Mouse (Mus musculus): ENCODE results near the gene Hist1h2bf. TPM values are rescaled to one million over a fixed set of nuclear protein-coding genes. Genes with fewer than 3 reads are reported as not detected.
"Not testable (repeated sequence)": the region's sequence is repeated elsewhere in the genome, so short reads cannot be mapped to it uniquely, and the experiment has no call there.

Gene Hist1h2bf
- total and polyA plus RNA-seq, 3 experiments = 2.2 to 1,093 TPM; not detected in 1

DNA sequence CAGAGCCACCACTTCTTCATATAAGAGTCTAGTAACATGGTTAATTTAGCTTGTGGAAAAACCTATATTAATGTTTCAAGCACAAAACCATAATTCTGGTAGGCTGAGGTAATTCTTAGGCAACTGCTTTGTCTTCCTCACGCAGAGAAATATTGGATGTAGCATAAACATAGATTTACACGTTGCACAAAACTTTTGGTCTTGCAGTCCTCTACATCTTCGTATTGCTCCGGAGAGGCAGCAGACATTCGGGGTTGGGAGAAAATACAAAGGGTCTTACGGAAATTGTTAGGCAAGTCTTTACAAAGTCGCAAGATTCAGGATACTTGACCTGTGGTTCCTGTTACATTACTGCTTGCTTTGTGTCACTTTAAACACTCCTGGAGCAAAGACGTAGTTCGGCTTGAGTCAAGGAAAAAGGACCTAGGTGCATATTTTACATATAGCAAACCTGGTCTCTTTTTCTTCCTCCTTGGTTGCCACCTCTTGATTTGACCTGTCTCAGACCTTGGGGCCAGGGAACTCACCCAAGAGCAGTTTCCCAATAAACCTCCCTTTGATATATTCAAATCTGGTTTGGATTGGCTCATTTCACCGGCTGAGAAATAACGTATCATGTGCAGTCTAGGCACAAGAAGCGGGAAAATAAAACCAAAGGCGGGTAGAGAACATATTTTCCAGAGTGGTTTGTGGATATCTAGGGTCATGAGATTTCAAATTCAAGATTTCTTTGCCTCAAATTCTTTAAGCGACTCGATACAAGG is 39.4 kb downstream of the Hist1h2bf start:
- peak overlapping the region; percentile 95 for H3K9ac ChIP-seq (ENCODE audit: control insufficient read depth, low read depth, low read length, poor library complexity, severe bottlenecking)
- peaks cover 0 to 26% of the 10 kb centered on the region in 2 experiments; a peak in 2 of 4 replicates for H3K36me3 ChIP-seq (ENCODE audit: control insufficient read depth in 1 of 2, insufficient read depth in 2 of 2, low read length in 2 of 2)
- H3K4me3 ChIP-seq (ENCODE audit: control insufficient read depth in 1 of 2, insufficient read depth in 1 of 2, low read depth in 2 of 2, low read length in 2 of 2) = peak overlapping the region; percentile 35 to 67
- H3K79me2 ChIP-seq (ENCODE audit: control insufficient read depth, insufficient read depth, low read length, poor library complexity) = peaks cover 4% of the 10 kb centered on the region; the same call in 1 of the 2 replicates
- peak; percentile 91 for DNase-seq (ENCODE audit: low read depth, low spot score)
- H3K27ac ChIP-seq (ENCODE audit: control insufficient read depth, low read depth, low read length) = peak overlapping the region; percentile 95
- H3K27me3 ChIP-seq (ENCODE audit: control insufficient read depth in 1 of 2, insufficient read depth in 2 of 2, low read length in 2 of 2) = no peaks in the 10 kb centered on the region
- H3K9me3 ChIP-seq (replicated peaks; ENCODE audit: insufficient read depth, low read length) = no peaks in the 10 kb centered on the region
- H3K4me1 ChIP-seq (ENCODE audit: control insufficient read depth in 1 of 2, insufficient read depth in 2 of 2, low read length in 2 of 2) = peaks cover 0 to 4% of the 10 kb centered on the region in 2 experiments; a peak in 2 of 4 replicates
- TF ChIP-seq MEF2A (IDR thresholded peaks at IDR 0.05; ENCODE audit: extremely low read depth, insufficient replicate concordance, low read depth, low read length, poor library complexity, severe bottlenecking) = no peak
- TF ChIP-seq USF1 (IDR thresholded peaks at IDR 0.05; ENCODE audit: low read depth, low read length) = no peak
- TF ChIP-seq POLR2AphosphoS5 (IDR thresholded peaks at IDR 0.05; ENCODE audit: borderline replicate concordance, low read depth, low read length) = peak; percentile 86; the same call in 1 of the 2 replicates
- TF ChIP-seq MYC (IDR thresholded peaks at IDR 0.05; ENCODE audit: low read depth, low read length) = no peak
- TF ChIP-seq POLR2A (IDR thresholded peaks at IDR 0.05; ENCODE audit: control insufficient read depth in 1 of 2, insufficient read depth in 1 of 2, low read depth in 1 of 2, low read length in 2 of 2, poor library complexity in 1 of 2) = peak; percentile 43 to 51; a peak in 3 of 4 replicates
- no peak for TF ChIP-seq NELFE (IDR thresholded peaks at IDR 0.05; ENCODE audit: low read depth, low read length)
- TF ChIP-seq KAT2A (conservative IDR thresholded peaks at IDR 0.05; ENCODE audit: low read depth, low read length) = no peak

DNA sequence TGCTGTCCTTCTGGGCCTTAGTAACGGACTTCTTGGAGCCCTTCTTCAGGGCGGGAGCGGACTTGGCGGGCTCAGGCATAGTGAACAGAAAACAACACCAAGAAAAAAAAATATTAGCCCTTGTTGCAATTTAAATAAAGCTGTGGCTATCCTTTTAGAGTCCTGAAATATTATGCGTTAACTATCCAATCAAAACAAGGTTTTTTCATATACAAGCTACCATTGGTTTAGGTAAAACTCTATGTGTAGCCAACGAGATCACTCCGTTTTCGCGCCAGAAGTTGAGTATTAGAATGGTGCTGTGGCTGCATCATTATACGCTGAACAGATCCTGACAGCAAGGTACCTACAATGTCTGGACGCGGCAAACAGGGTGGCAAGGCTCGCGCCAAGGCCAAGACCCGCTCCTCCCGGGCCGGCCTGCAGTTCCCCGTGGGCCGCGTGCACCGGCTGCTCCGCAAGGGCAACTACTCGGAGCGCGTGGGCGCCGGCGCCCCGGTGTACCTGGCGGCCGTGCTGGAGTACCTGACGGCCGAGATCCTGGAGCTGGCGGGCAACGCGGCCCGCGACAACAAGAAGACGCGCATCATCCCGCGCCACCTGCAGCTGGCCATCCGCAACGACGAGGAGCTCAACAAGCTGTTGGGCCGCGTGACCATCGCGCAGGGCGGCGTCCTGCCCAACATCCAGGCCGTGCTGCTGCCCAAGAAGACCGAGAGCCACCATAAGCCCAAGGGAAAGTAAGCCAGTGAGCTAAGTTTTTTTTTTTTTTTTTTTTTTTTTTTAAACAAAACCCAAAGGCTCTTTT is 40.2 kb downstream of the Hist1h2bf start, which contains the start of gene Hist1h2af:
Gene Hist1h2af, plus strand, starts transcription at position 347 of the 808 bp plus-strand sequence.
- peak within 1 kb of the TSS; percentile 95 for H3K9ac ChIP-seq (ENCODE audit: control insufficient read depth, low read depth, low read length, poor library complexity, severe bottlenecking)
- not testable (repeated sequence) for H3K79me2 ChIP-seq (ENCODE audit: control insufficient read depth, insufficient read depth, low read length, poor library complexity); H3K4me1 ChIP-seq (ENCODE audit: control insufficient read depth in 1 of 2, insufficient read depth in 2 of 2, low read length in 2 of 2); H3K27me3 ChIP-seq (ENCODE audit: control insufficient read depth in 1 of 2, insufficient read depth in 2 of 2, low read length in 2 of 2); H3K9me3 ChIP-seq (replicated peaks; ENCODE audit: insufficient read depth, low read length)
- peaks cover 0 to 28% of the 10 kb centered on the region in 2 experiments; a peak in 2 of 4 replicates for H3K36me3 ChIP-seq (ENCODE audit: control insufficient read depth in 1 of 2, insufficient read depth in 2 of 2, low read length in 2 of 2)
- H3K27ac ChIP-seq (ENCODE audit: control insufficient read depth, low read depth, low read length) = peak within 1 kb of the TSS; percentile 100
- DNase-seq (ENCODE audit: low read depth, low spot score) = peak; percentile 96
- TF ChIP-seq POLR2A (IDR thresholded peaks at IDR 0.05; ENCODE audit: control insufficient read depth in 1 of 2, insufficient read depth in 1 of 2, low read depth in 1 of 2, low read length in 2 of 2, poor library complexity in 1 of 2) (peak; percentile 66 to 74; a peak in 3 of 4 replicates), TBP (IDR thresholded peaks at IDR 0.05; ENCODE audit: low read depth, low read length) (peak; percentile 97), POLR2AphosphoS5 (IDR thresholded peaks at IDR 0.05; ENCODE audit: borderline replicate concordance, low read depth, low read length) (0 out of 2 replicates have a peak, but pooled peaks have one; percentile 24)
- peak within 1 kb of the TSS; percentile 35 to 67 for H3K4me3 ChIP-seq (ENCODE audit: control insufficient read depth in 1 of 2, insufficient read depth in 1 of 2, low read depth in 2 of 2, low read length in 2 of 2)

Measured in MEL (cell line).